Mouse (Mus musculus): ENCODE results near the gene Popdc3.
"Not testable (repeated sequence)": the region's sequence is repeated elsewhere in the genome, so short reads cannot be mapped to it uniquely, and the experiment has no call there.

Gene Popdc3

GRCm38 (mm10) chr10:45311624-45312023, 133.7 kb downstream of the Popdc3 start:
- no peak for DNase-seq (ENCODE audit: low read depth, low spot score)

GRCm38 (mm10) chr10:45314865-45315264, 137.0 kb downstream of the Popdc3 start:
- no peak for DNase-seq (ENCODE audit: low read depth, low spot score)

- no peak for DNase-seq (ENCODE audit: low read depth, low spot score)
Observed at GRCm38 (mm10) chr10:45318922-45319321, 141.0 kb downstream of the Popdc3 start.

GRCm38 (mm10) chr10:45320296-45320695, 142.4 kb downstream of the Popdc3 start:
- no peak for DNase-seq (ENCODE audit: low read depth, low spot score)

- no peak for DNase-seq (ENCODE audit: low read depth, low spot score)
Observed at GRCm38 (mm10) chr10:45324159-45324558, 146.3 kb downstream of the Popdc3 start.

- DNase-seq (ENCODE audit: low read depth, low spot score): no peak
Observed at GRCm38 (mm10) chr10:45328196-45329000, 150.5 kb downstream of the Popdc3 start.

- no peak for DNase-seq (ENCODE audit: low read depth, low spot score)
Observed at GRCm38 (mm10) chr10:45334925-45335324, 157.0 kb downstream of the Popdc3 start.

GRCm38 (mm10) chr10:45335434-45336422, 157.8 kb downstream of the Popdc3 start, which contains the start of gene Bves:
TSS of gene Bves (plus strand) at chr10:45335772.
- no peak for DNase-seq (ENCODE audit: low read depth, low spot score)

- DNase-seq (ENCODE audit: low read depth, low spot score): no peak
Observed at GRCm38 (mm10) chr10:45339106-45339505, 161.2 kb downstream of the Popdc3 start.

- DNase-seq (ENCODE audit: low read depth, low spot score): no peak
Observed at GRCm38 (mm10) chr10:45344381-45344780, 166.5 kb downstream of the Popdc3 start.

- no peak for DNase-seq (ENCODE audit: low read depth, low spot score)
Observed at GRCm38 (mm10) chr10:45345217-45345616, 167.3 kb downstream of the Popdc3 start.

- DNase-seq (ENCODE audit: low read depth, low spot score): not testable (repeated sequence)
Observed at GRCm38 (mm10) chr10:45348143-45348542, 170.2 kb downstream of the Popdc3 start.

GRCm38 (mm10) chr10:45356091-45356490, 178.2 kb downstream of the Popdc3 start:
- no peak for DNase-seq (ENCODE audit: low read depth, low spot score)

GRCm38 (mm10) chr10:45363396-45363795, 185.5 kb downstream of the Popdc3 start:
- no peak for DNase-seq (ENCODE audit: low read depth, low spot score)

GRCm38 (mm10) chr10:45366987-45367705, 189.2 kb downstream of the Popdc3 start:
- no peak for DNase-seq (ENCODE audit: low read depth, low spot score)

Data from CD4-positive, CD25-positive, alpha-beta regulatory T cell, adult 2 months (primary cell).